In genomic region chr17:16704199-16704598, GRCm38 (mm10) we compare ENCODE assay signal across 30 mouse cellular contexts.
DNase-seq lines count a peak whose midpoint lies in the region; ATAC-seq lines count a peak whose summit lies in the region.
"Had no signal": no experiment of that assay in that cellular context is flagged by ENCODE, and none has a peak within 500 bp of the region (broad histone marks: within the 10 kb centered on the region; RNA-seq: fewer than 3 reads in every experiment).

No protein-coding gene starts in this region.

- no peak overlapping the region for H3K9ac ChIP-seq in forebrain, embryonic 13.5 days
- no peak overlapping the region for H3K9ac ChIP-seq in forebrain, embryonic 11.5 days (ENCODE audit: low read length)
- H3K9ac ChIP-seq in forebrain, embryonic 16.5 days (replicated peaks; ENCODE audit: low read depth, low read length), result no peak overlapping the region
- H3K9ac ChIP-seq: embryonic facial prominence, embryonic 13.5 days; heart, embryonic 13.5 days; hindbrain, embryonic 14.5 days had no signal

- no peaks in the 10 kb centered on the region for H3K36me3 ChIP-seq in forebrain, embryonic 13.5 days (ENCODE audit: poor library complexity, severe bottlenecking)
- H3K36me3 ChIP-seq in forebrain, embryonic 11.5 days (ENCODE audit: control insufficient read depth, insufficient read depth, low read length), result no peaks in the 10 kb centered on the region
- H3K36me3 ChIP-seq in forebrain, embryonic 16.5 days (ENCODE audit: control insufficient read depth, insufficient read depth), result no peaks in the 10 kb centered on the region
- H3K36me3 ChIP-seq: embryonic facial prominence, embryonic 10.5 days; embryonic facial prominence, embryonic 13.5 days; heart, embryonic 10.5 days; heart, embryonic 13.5 days had no signal

- no peak overlapping the region for H3K27ac ChIP-seq in forebrain, embryonic 13.5 days
- no peak overlapping the region for H3K27ac ChIP-seq in forebrain, embryonic 11.5 days (ENCODE audit: low read depth, low read length)
- no peak overlapping the region for H3K27ac ChIP-seq in forebrain, embryonic 16.5 days (ENCODE audit: low read length)
- H3K27ac ChIP-seq: embryonic facial prominence, embryonic 10.5 days; embryonic facial prominence, embryonic 13.5 days; heart, adult 2 months; heart, embryonic 10.5 days; heart, embryonic 13.5 days; hindbrain, embryonic 14.5 days; hindbrain, postnatal 0 days had no signal

- H3K4me3 ChIP-seq in forebrain, embryonic 13.5 days, result no peak overlapping the region
- H3K4me3 ChIP-seq in forebrain, embryonic 11.5 days (ENCODE audit: low read depth, low read length), result no peak overlapping the region
- no peak overlapping the region for H3K4me3 ChIP-seq in forebrain, embryonic 16.5 days (replicated peaks; ENCODE audit: low read length)
- H3K4me3 ChIP-seq: embryonic facial prominence, embryonic 10.5 days; embryonic facial prominence, embryonic 13.5 days; heart, adult 2 months; heart, embryonic 10.5 days; heart, embryonic 13.5 days had no signal

- ATAC-seq in forebrain, embryonic 13.5 days, result peak; percentile 21; the same call in 1 of the 2 replicates
- no peak for ATAC-seq in forebrain, embryonic 11.5 days (replicated peaks; ENCODE audit: low FRiP score)
- ATAC-seq in forebrain, embryonic 16.5 days, result peak; percentile 64
- ATAC-seq: activated CD4-positive, CD25-positive, alpha-beta regulatory T cell, adult 4 months; hindbrain, postnatal 0 days; inflammation-experienced regulatory T-cells, adult 6 months; intestine, embryonic 16.5 days had no signal

- H3K27me3 ChIP-seq in forebrain, embryonic 13.5 days, result no peaks in the 10 kb centered on the region
- H3K27me3 ChIP-seq in forebrain, embryonic 11.5 days (ENCODE audit: control insufficient read depth, insufficient read depth, low read length), result no peaks in the 10 kb centered on the region
- no peaks in the 10 kb centered on the region for H3K27me3 ChIP-seq in forebrain, embryonic 16.5 days (replicated peaks; ENCODE audit: control insufficient read depth, insufficient read depth, low read length)
- H3K27me3 ChIP-seq: embryonic facial prominence, embryonic 13.5 days; heart, embryonic 13.5 days had no signal

- H3K9me3 ChIP-seq in forebrain, embryonic 13.5 days (replicated peaks), result no peaks in the 10 kb centered on the region; the same call in 1 of the 2 replicates
- no peaks in the 10 kb centered on the region for H3K9me3 ChIP-seq in forebrain, embryonic 11.5 days (ENCODE audit: control insufficient read depth, low read length)
- no peaks in the 10 kb centered on the region for H3K9me3 ChIP-seq in forebrain, embryonic 16.5 days (ENCODE audit: control insufficient read depth, low read length)
- H3K9me3 ChIP-seq: embryonic facial prominence, embryonic 10.5 days; embryonic facial prominence, embryonic 13.5 days; heart, embryonic 10.5 days; heart, embryonic 13.5 days had no signal

- DNase-seq in forebrain, embryonic 11.5 days (ENCODE audit: low spot score), result no peak
- DNase-seq in layer of hippocampus, adult 18-20 months (ENCODE audit: low spot score in 2 of 2), result peak; percentile 7
- no peak for DNase-seq in layer of hippocampus, adult 9-11 months
- peak; percentile 79 for DNase-seq in Muller cell, postnatal 12 days (ENCODE audit: inconsistent ontology term)
- DNase-seq in MN1 (ENCODE audit: low spot score), result no peak
- DNase-seq in thymus, postnatal 25 days, result no peak
- DNase-seq: adrenal gland, postnatal 10 days; adrenal gland, postnatal 36 days; cerebellum, adult 11-12 months; cerebellum, adult 8-10 months; cerebellum, postnatal 10 days; cerebellum, postnatal 36 days; embryo, embryonic 11 days; gastrocnemius, postnatal 10 days; gastrocnemius, postnatal 36 days; heart, adult 2 months; heart, postnatal 14 days; heart, postnatal 4 days; kidney, adult 18-20 months had no signal

- no peaks in the 10 kb centered on the region for H3K4me1 ChIP-seq in forebrain, embryonic 13.5 days
- H3K4me1 ChIP-seq in forebrain, embryonic 11.5 days (replicated peaks; ENCODE audit: control insufficient read depth, insufficient read depth, low read length), result no peaks in the 10 kb centered on the region
- H3K4me1 ChIP-seq in forebrain, embryonic 16.5 days (replicated peaks; ENCODE audit: control insufficient read depth, insufficient read depth, low read length), result no peaks in the 10 kb centered on the region
- H3K4me1 ChIP-seq: embryonic facial prominence, embryonic 10.5 days; embryonic facial prominence, embryonic 13.5 days; heart, embryonic 10.5 days; heart, embryonic 13.5 days had no signal

- no peak overlapping the region for H3K4me2 ChIP-seq in forebrain, embryonic 13.5 days
- no peak overlapping the region for H3K4me2 ChIP-seq in forebrain, embryonic 11.5 days (ENCODE audit: low read depth, low read length, severe bottlenecking)
- H3K4me2 ChIP-seq in forebrain, embryonic 16.5 days (ENCODE audit: low read length), result no peak overlapping the region
- H3K4me2 ChIP-seq: embryonic facial prominence, embryonic 13.5 days; heart, embryonic 13.5 days; hindbrain, embryonic 14.5 days had no signal

Comparison
In these comparisons a context has a peak if more than half of its experiments do, and no peak if none do; other contexts are left out.
1. DNase-seq: peak in layer of hippocampus, adult 18-20 months (2 of 2) and Muller cell, postnatal 12 days (single experiment); none in forebrain, embryonic 11.5 days (single experiment), layer of hippocampus, adult 9-11 months (single experiment), MN1 (single experiment) and thymus, postnatal 25 days (single experiment).